Mouse (Mus musculus) intestine, embryonic 14.5 days (tissue): ENCODE results near the gene Trp73. TPM values are rescaled to one million over a fixed set of nuclear protein-coding genes. Genes with fewer than 3 reads are reported as not detected.

ENCODE experiments used
- ATAC-seq: fragments of 200-750 bp; cut with Nextera tagmentation; replicated peaks from 2 replicates; pipeline ENCODE4 v1.8.0; 2017; ENCODE audit warnings: low read depth, moderate number of reproducible peaks, moderate TSS enrichment, moderate library complexity; ENCODE audit not compliant: low FRiP score, low TSS enrichment
- DNase-seq: peaks from one replicate; pipeline ENCODE4 v3.0.0-alpha.2; 2018; ENCODE audit warnings: low spot score
- H3K27ac ChIP-seq: fragments of 300-500 bp; sonication (generic); 2 replicates; pipeline ENCODE4 v1.5.1; 2014; ENCODE audit warnings: low read depth, mild to moderate bottlenecking, control low read depth
- H3K27me3 ChIP-seq: fragments of 300-500 bp; sonication (generic); replicated peaks from 2 replicates; pipeline ENCODE4 v1.6.1; 2014; ENCODE audit warnings: low read length, control low read depth; ENCODE audit not compliant: control insufficient read depth, insufficient read depth
- H3K36me3 ChIP-seq: fragments of 300-500 bp; sonication (generic); 2 replicates; pipeline ENCODE4 v1.6.1; 2014; ENCODE audit warnings: low read length, control low read depth; ENCODE audit not compliant: control insufficient read depth, insufficient read depth
- H3K4me1 ChIP-seq: fragments of 300-500 bp; sonication (generic); replicated peaks from 2 replicates; pipeline ENCODE4 v1.6.1; 2014; ENCODE audit warnings: low read length, control low read depth, mixed read lengths; ENCODE audit not compliant: control insufficient read depth, insufficient read depth
- H3K4me2 ChIP-seq: fragments of 300-500 bp; sonication (generic); 2 replicates; pipeline ENCODE4 v1.6.1; 2014; ENCODE audit warnings: low read length
- H3K4me3 ChIP-seq: fragments of 300-500 bp; sonication (generic); 2 replicates; pipeline ENCODE4 v1.5.1; 2014; ENCODE audit warnings: low read depth, low read length, control low read depth, mixed read lengths
- H3K9ac ChIP-seq: fragments of 300-500 bp; sonication (generic); 2 replicates; pipeline ENCODE4 v1.6.1; 2014; ENCODE audit warnings: mild to moderate bottlenecking, low read length
- H3K9me3 ChIP-seq: fragments of 300-500 bp; sonication (generic); 2 replicates; pipeline ENCODE4 v1.6.1; 2016; ENCODE audit warnings: low read length, control low read depth; ENCODE audit not compliant: control insufficient read depth
- WGBS: fragments of 180-500 bp; shearing (Covaris S2); extraction: QIAGEN DNeasy Blood & Tissue Kit; methylation state at CpG from one replicate; pipeline ENCODE4 v1.1.7; 2014; 5-methylcytosine and 5-hydroxymethylcytosine counted together
- polyA plus RNA-seq: library from polyadenylated mRNA; unstranded; fragments of >200 nt; fragmentation: Nextera tagmentation; extraction: Ambion mirVana; gene quantifications from 2 replicates; pipeline ENCODE4 v1.2.1, GENCODE M21; 2014

Trp73 gene
- 0.19 and 0.20 TPM in 2 replicates for polyA plus RNA-seq

GRCm38 (mm10) chr4:154140182-154140212, at the start of gene Trp73:
Gene Trp73 (minus strand): TSS chr4:154140208.
- DNase-seq, result no peak
- peak within 1 kb of the TSS; percentile 29 for H3K9ac ChIP-seq
- no peak for ATAC-seq
- no peak within 1 kb of the TSS for H3K27ac ChIP-seq
- H3K4me2 ChIP-seq, result peak within 1 kb of the TSS; percentile 92
- no peaks in the 10 kb centered on the region for H3K9me3 ChIP-seq
- peaks cover 65% of the 10 kb centered on the region for H3K27me3 ChIP-seq
- H3K36me3 ChIP-seq, result no peaks in the 10 kb centered on the region
- WGBS, result 0% methylated on average over 4 of the region's 4 CpGs
- peak within 1 kb of the TSS; percentile 44 for H3K4me3 ChIP-seq
- H3K4me1 ChIP-seq, result peaks cover 4% of the 10 kb centered on the region; the same call in 1 of the 2 replicates

GRCm38 (mm10) chr4:154188948-154189347, 48.9 kb upstream of the Trp73 start:
- ATAC-seq (no peak), DNase-seq (no peak)
- Histone ChIP-seq H3K4me1 (no peaks in the 10 kb centered on the region), H3K4me3 (no peak overlapping the region), H3K27ac (no peak overlapping the region), H3K4me2 (no peak overlapping the region), H3K9me3 (no peaks in the 10 kb centered on the region), H3K27me3 (no peaks in the 10 kb centered on the region), H3K9ac (no peak overlapping the region), H3K36me3 (no peaks in the 10 kb centered on the region)
- WGBS, result 68% methylated on average over 8 of the region's 8 CpGs

- H3K27me3 ChIP-seq, result no peaks in the 10 kb centered on the region
- H3K9ac ChIP-seq, result no peak overlapping the region
- WGBS, result 47% methylated on average over 11 of the region's 11 CpGs
- H3K4me1 ChIP-seq, result no peaks in the 10 kb centered on the region
- ATAC-seq (no peak), DNase-seq (no peak)
- H3K27ac ChIP-seq, result no peak overlapping the region
- no peak overlapping the region for H3K4me3 ChIP-seq
- no peaks in the 10 kb centered on the region for H3K9me3 ChIP-seq
- no peak overlapping the region for H3K4me2 ChIP-seq
- no peaks in the 10 kb centered on the region for H3K36me3 ChIP-seq
Measured at GRCm38 (mm10) chr4:154186002-154186537, 46.1 kb upstream of the Trp73 start.

- DNase-seq (no peak), ATAC-seq (no peak)
- H3K4me2 ChIP-seq, result no peak overlapping the region
- no peaks in the 10 kb centered on the region for H3K4me1 ChIP-seq
- no peaks in the 10 kb centered on the region for H3K9me3 ChIP-seq
- WGBS, result 74% methylated on average over 5 of the region's 5 CpGs
- H3K36me3 ChIP-seq, result no peaks in the 10 kb centered on the region
- no peak overlapping the region for H3K27ac ChIP-seq
- H3K9ac ChIP-seq, result no peak overlapping the region
- no peak overlapping the region for H3K4me3 ChIP-seq
- H3K27me3 ChIP-seq, result no peaks in the 10 kb centered on the region
Measured at GRCm38 (mm10) chr4:154185001-154185400, 45.0 kb upstream of the Trp73 start.

GRCm38 (mm10) chr4:154183566-154183965, 43.6 kb upstream of the Trp73 start:
- H3K9ac ChIP-seq, result no peak overlapping the region
- H3K4me1 ChIP-seq, result no peaks in the 10 kb centered on the region
- H3K4me3 ChIP-seq, result no peak overlapping the region
- ATAC-seq (no peak), DNase-seq (no peak)
- H3K27me3 ChIP-seq, result no peaks in the 10 kb centered on the region
- no peak overlapping the region for H3K27ac ChIP-seq
- 73% methylated on average over 5 of the region's 5 CpGs for WGBS
- no peak overlapping the region for H3K4me2 ChIP-seq
- H3K36me3 ChIP-seq, result no peaks in the 10 kb centered on the region
- H3K9me3 ChIP-seq, result no peaks in the 10 kb centered on the region

- DNase-seq (no peak), ATAC-seq (no peak)
- Histone ChIP-seq H3K36me3 (no peaks in the 10 kb centered on the region), H3K4me2 (no peak overlapping the region), H3K9me3 (no peaks in the 10 kb centered on the region), H3K9ac (no peak overlapping the region), H3K4me1 (no peaks in the 10 kb centered on the region), H3K27ac (no peak overlapping the region), H3K4me3 (no peak overlapping the region), H3K27me3 (no peaks in the 10 kb centered on the region)
- WGBS, result 48% methylated on average over 7 of the region's 7 CpGs
Measured at GRCm38 (mm10) chr4:154181001-154181400, 41.0 kb upstream of the Trp73 start.

GRCm38 (mm10) chr4:154177257-154177656, 37.2 kb upstream of the Trp73 start:
- no peak for ATAC-seq
- H3K4me2 ChIP-seq, result no peak overlapping the region
- no peak overlapping the region for H3K4me3 ChIP-seq
- no peak for DNase-seq
- H3K4me1 ChIP-seq, result no peaks in the 10 kb centered on the region
- WGBS, result 50% methylated on average over 8 of the region's 8 CpGs
- H3K27me3 ChIP-seq, result peaks cover 12% of the 10 kb centered on the region
- H3K36me3 ChIP-seq, result no peaks in the 10 kb centered on the region
- H3K27ac ChIP-seq, result no peak overlapping the region
- H3K9me3 ChIP-seq, result no peaks in the 10 kb centered on the region
- no peak overlapping the region for H3K9ac ChIP-seq

- H3K9me3 ChIP-seq, result no peaks in the 10 kb centered on the region
- H3K9ac ChIP-seq, result no peak overlapping the region
- H3K27ac ChIP-seq, result no peak overlapping the region
- peaks cover 52% of the 10 kb centered on the region for H3K27me3 ChIP-seq
- H3K4me2 ChIP-seq, result peak overlapping the region; percentile 97
- ATAC-seq (no peak), DNase-seq (no peak)
- no peaks in the 10 kb centered on the region for H3K36me3 ChIP-seq
- peak overlapping the region; percentile 53 for H3K4me3 ChIP-seq
- 45% methylated on average over 13 of the region's 13 CpGs for WGBS
- H3K4me1 ChIP-seq, result peaks cover 6% of the 10 kb centered on the region; the same call in 1 of the 2 replicates
Measured at GRCm38 (mm10) chr4:154171931-154172604, 32.1 kb upstream of the Trp73 start.

GRCm38 (mm10) chr4:154171151-154171930, 31.3 kb upstream of the Trp73 start:
- Histone ChIP-seq H3K27me3 (peaks cover 52% of the 10 kb centered on the region), H3K9ac (peak overlapping the region; percentile 5), H3K36me3 (no peaks in the 10 kb centered on the region), H3K9me3 (0 out of 2 replicates have a peak, but pooled peaks cover 2% of the 10 kb centered on the region), H3K4me2 (peak overlapping the region; percentile 97), H3K27ac (no peak overlapping the region), H3K4me3 (peak overlapping the region; percentile 53), H3K4me1 (peaks cover 6% of the 10 kb centered on the region; the same call in 1 of the 2 replicates)
- DNase-seq, result peak; percentile 74
- WGBS, result 2% methylated on average over 37 of the region's 37 CpGs
- 0 out of 2 replicates have a peak, but pooled peaks have one; percentile 2 for ATAC-seq
